Comparison of ENCODE assay signal across 21 mouse cellular contexts in the genomic region with DNA sequence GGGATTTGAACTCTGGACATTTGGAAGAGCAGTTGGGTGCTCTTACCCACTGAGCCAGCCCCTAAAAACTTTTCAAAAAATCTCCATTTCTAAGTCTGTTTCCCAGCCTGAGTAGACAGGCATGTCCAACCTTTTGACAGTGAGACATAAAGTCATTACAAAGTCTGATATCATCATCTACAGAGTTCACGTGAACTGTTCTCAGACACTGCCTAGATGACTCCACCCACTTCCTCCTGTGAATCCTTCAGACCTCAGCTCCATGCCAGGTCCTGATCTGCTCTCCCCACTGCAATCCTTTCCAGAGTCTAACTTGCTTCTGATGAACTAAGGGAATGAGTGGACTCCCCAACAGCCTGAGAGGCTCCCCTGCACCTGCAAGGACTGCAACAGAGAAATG. TPM values are rescaled to one million over a fixed set of nuclear protein-coding genes. Genes with fewer than 3 reads are reported as not detected.
DNase-seq lines count a peak whose midpoint lies in the region; ATAC-seq and TF ChIP-seq lines count a peak whose summit lies in the region.
"Had no signal": no experiment of that assay in that cellular context is flagged by ENCODE, and none has a peak within 500 bp of the region (broad histone marks: within the 10 kb centered on the region; RNA-seq: fewer than 3 reads in every experiment).

No protein-coding gene starts in this region.

- no peak overlapping the region for H3K4me3 ChIP-seq in MEL (ENCODE audit: control insufficient read depth in 1 of 2, insufficient read depth in 1 of 2, low read depth in 2 of 2, low read length in 2 of 2)
- no peak overlapping the region for H3K4me3 ChIP-seq in forebrain, postnatal 0 days (ENCODE audit: low read depth, low read length)
- H3K4me3 ChIP-seq: embryonic facial prominence, embryonic 13.5 days; forebrain, embryonic 13.5 days; gastrocnemius, adult 2 months; heart, embryonic 13.5 days; intestine, embryonic 15.5 days had no signal

- ATAC-seq in CD4-positive, CD25-positive, alpha-beta regulatory T cell, adult 4 months = no peak
- ATAC-seq in forebrain, postnatal 0 days = no peak
- ATAC-seq: forebrain, embryonic 13.5 days; hindbrain, embryonic 16.5 days; intestine, embryonic 15.5 days had no signal

- 69% methylated on average over 1 of the region's 1 CpGs for WGBS in forebrain, postnatal 0 days

- TF ChIP-seq EP300 in MEL (IDR thresholded peaks at IDR 0.05; ENCODE audit: low read depth in 1 of 2, low read length in 2 of 2) = no peak

- no peak overlapping the region; the same call in 1 of the 2 replicates for H3K9ac ChIP-seq in MEL (ENCODE audit: control insufficient read depth, low read depth, low read length, poor library complexity, severe bottlenecking)
- no peak overlapping the region for H3K9ac ChIP-seq in forebrain, postnatal 0 days
- H3K9ac ChIP-seq: embryonic facial prominence, embryonic 13.5 days; forebrain, embryonic 13.5 days; heart, embryonic 13.5 days; intestine, embryonic 15.5 days had no signal

- TF ChIP-seq CTCF in MEL (IDR thresholded peaks at IDR 0.05 in 2 of 3, conservative IDR thresholded peaks at IDR 0.05 in 1 of 3; ENCODE audit: control insufficient read depth in 1 of 3, insufficient read depth in 1 of 3, low read depth in 2 of 3, low read length in 3 of 3, poor library complexity in 1 of 3, severe bottlenecking in 1 of 3) = no peak
- no peak for TF ChIP-seq CTCF in forebrain, postnatal 0 days (IDR thresholded peaks at IDR 0.05; ENCODE audit: low read depth)

- no peak overlapping the region for H3K4me2 ChIP-seq in forebrain, postnatal 0 days (ENCODE audit: low read depth)
- H3K4me2 ChIP-seq: embryonic facial prominence, embryonic 13.5 days; forebrain, embryonic 13.5 days; heart, embryonic 13.5 days; intestine, embryonic 15.5 days had no signal

- peak; percentile 62 for DNase-seq in CD4-positive, CD25-positive, alpha-beta regulatory T cell, adult 2 months (ENCODE audit: low read depth, low spot score)
- DNase-seq in 3T3-L1 (ENCODE audit: low read depth, low spot score) = peak; percentile 33
- peak; percentile 78 for DNase-seq in MEL (ENCODE audit: low read depth, low spot score)
- DNase-seq in induced T-regulatory cell, adult 2 months (ENCODE audit: low read depth) = peak; percentile 67
- no peak for DNase-seq in forebrain, postnatal 0 days
- DNase-seq in right cerebral cortex, adult 18-20 months = no peak
- DNase-seq in adrenal gland, postnatal 25 days = no peak
- DNase-seq: adrenal gland, adult 2 months; cerebellum, adult 18-20 months; cerebellum, postnatal 36 days; gastrocnemius, adult 2 months; gastrocnemius, postnatal 36 days; heart, adult 11 months; heart, postnatal 36 days; kidney, adult 2 months had no signal

- no peaks in the 10 kb centered on the region for H3K9me3 ChIP-seq in MEL (replicated peaks; ENCODE audit: insufficient read depth, low read length)
- H3K9me3 ChIP-seq in forebrain, postnatal 0 days (ENCODE audit: low read length) = no peaks in the 10 kb centered on the region
- H3K9me3 ChIP-seq: embryonic facial prominence, embryonic 13.5 days; forebrain, embryonic 13.5 days; heart, embryonic 13.5 days; intestine, embryonic 15.5 days had no signal

- peaks cover 0 to 20% of the 10 kb centered on the region in 2 experiments; a peak in 3 of 4 replicates for H3K4me1 ChIP-seq in MEL (ENCODE audit: control insufficient read depth in 1 of 2, insufficient read depth in 2 of 2, low read length in 2 of 2)
- peaks cover 16% of the 10 kb centered on the region for H3K4me1 ChIP-seq in forebrain, postnatal 0 days (ENCODE audit: insufficient read depth)

- H3K36me3 ChIP-seq in MEL (ENCODE audit: control insufficient read depth in 1 of 2, insufficient read depth in 2 of 2, low read length in 2 of 2) = peaks cover 4 to 27% of the 10 kb centered on the region in 2 experiments; a peak in 3 of 4 replicates
- H3K36me3 ChIP-seq in forebrain, postnatal 0 days (ENCODE audit: insufficient read depth) = peaks cover 35% of the 10 kb centered on the region

- no peak overlapping the region for H3K27ac ChIP-seq in MEL (ENCODE audit: control insufficient read depth, low read depth, low read length)
- no peak overlapping the region for H3K27ac ChIP-seq in forebrain, postnatal 0 days (ENCODE audit: low read depth, low read length)
- H3K27ac ChIP-seq: embryonic facial prominence, embryonic 13.5 days; forebrain, embryonic 13.5 days; gastrocnemius, adult 2 months; heart, embryonic 13.5 days; intestine, embryonic 15.5 days had no signal

- H3K27me3 ChIP-seq in MEL (ENCODE audit: control insufficient read depth in 1 of 2, insufficient read depth in 2 of 2, low read length in 2 of 2) = no peaks in the 10 kb centered on the region
- H3K27me3 ChIP-seq in forebrain, postnatal 0 days (ENCODE audit: insufficient read depth, low read length) = no peaks in the 10 kb centered on the region
- H3K27me3 ChIP-seq: embryonic facial prominence, embryonic 13.5 days; forebrain, embryonic 13.5 days; heart, embryonic 13.5 days; intestine, embryonic 15.5 days had no signal

- H3K79me2 ChIP-seq in MEL (ENCODE audit: control insufficient read depth, insufficient read depth, low read length, poor library complexity) = peaks cover 24% of the 10 kb centered on the region

- no peak for TF ChIP-seq RAD21 in MEL (IDR thresholded peaks at IDR 0.05; ENCODE audit: low read depth, low read length)

- TF ChIP-seq POLR2A in MEL (IDR thresholded peaks at IDR 0.05; ENCODE audit: control insufficient read depth in 1 of 2, insufficient read depth in 1 of 2, low read depth in 1 of 2, low read length in 2 of 2, poor library complexity in 1 of 2) = no peak

TF ChIP-seq in MEL, 35 proteins besides CTCF, POLR2A, EP300 and RAD21:
- peak; percentile 61; the same call in 1 of the 2 replicates for TF ChIP-seq ETS1 (IDR thresholded peaks at IDR 0.05; ENCODE audit: low read depth, low read length)
- TF ChIP-seq E2F4 (IDR thresholded peaks at IDR 0.05; ENCODE audit: borderline replicate concordance, low read depth, low read length) = no peak
- TF ChIP-seq BHLHE40 (IDR thresholded peaks at IDR 0.05; ENCODE audit: borderline replicate concordance, low read depth, low read length) = peak; percentile 86
- no peak for TF ChIP-seq SMC3 (IDR thresholded peaks at IDR 0.05; ENCODE audit: low read depth, low read length)
- TF ChIP-seq GATA1 (IDR thresholded peaks at IDR 0.05; ENCODE audit: low read depth, low read length) = 0 out of 2 replicates have a peak, but pooled peaks have one; percentile 7
- peak; percentile 71; the same call in 1 of the 2 replicates for TF ChIP-seq USF1 (IDR thresholded peaks at IDR 0.05; ENCODE audit: low read depth, low read length)

RNA-seq across cellular contexts. Expression of a gene that starts 2.6 kb away (rescaled TPM):
- polyA plus RNA-seq in CD4-positive, CD25-positive, alpha-beta regulatory T cell, adult 4 months (2017; shearing (Covaris generic)) = 100 to 1,000 TPM; 122 to 174 TPM
- total RNA-seq in MEL (2012; rRNA removed) = 137 and 142 TPM in 2 replicates
- polyA plus RNA-seq in MEL (2012; ENCODE audit: insufficient read depth in 1 of 2, insufficient read length in 2 of 2, low read depth in 1 of 2, low replicate concordance in 2 of 2, missing spikeins in 1 of 2) = 100 to 1,000 TPM in 1 of 2 experiments, not detected in 1; 312 TPM
- 55.9 and 60.4 TPM in 2 replicates for total RNA-seq in forebrain, postnatal 0 days (2014; rRNA removed)
- 89.0 and 101 TPM in 2 replicates for polyA plus RNA-seq in forebrain, postnatal 0 days (2015; fragmentation: Nextera tagmentation; extraction: Ambion mirVana)
- total RNA-seq in adrenal gland, postnatal 25 days (2021) = 99.5 and 116 TPM in 2 replicates

RNA-seq across cellular contexts. Expression of a gene that starts 7.5 kb away (rescaled TPM):
- 1 to 10 TPM; 8.1 to 9.2 TPM for polyA plus RNA-seq in CD4-positive, CD25-positive, alpha-beta regulatory T cell, adult 4 months (2017; shearing (Covaris generic))
- 50.7 and 57.1 TPM in 2 replicates for total RNA-seq in MEL (2012; rRNA removed)
- 10 to 100 TPM in 1 of 2 experiments, not detected in 1; 98.5 TPM for polyA plus RNA-seq in MEL (2012; ENCODE audit: insufficient read depth in 1 of 2, insufficient read length in 2 of 2, low read depth in 1 of 2, low replicate concordance in 2 of 2, missing spikeins in 1 of 2)
- total RNA-seq in forebrain, postnatal 0 days (2014; rRNA removed) = 86.2 and 115 TPM in 2 replicates
- 63.1 and 83.4 TPM in 2 replicates for polyA plus RNA-seq in forebrain, postnatal 0 days (2015; fragmentation: Nextera tagmentation; extraction: Ambion mirVana)
- total RNA-seq in adrenal gland, postnatal 25 days (2021) = 43.9 and 52.5 TPM in 2 replicates

RNA-seq across cellular contexts. Expression of a gene that starts 7.9 kb away (rescaled TPM):
- polyA plus RNA-seq in CD4-positive, CD25-positive, alpha-beta regulatory T cell, adult 4 months (2017; shearing (Covaris generic)) = 10 to 100 TPM; 16.5 to 17.6 TPM
- 12.2 and 13.8 TPM in 2 replicates for total RNA-seq in MEL (2012; rRNA removed)
- 10 to 100 TPM in 1 of 2 experiments, not detected in 1; 48.1 TPM for polyA plus RNA-seq in MEL (2012; ENCODE audit: insufficient read depth in 1 of 2, insufficient read length in 2 of 2, low read depth in 1 of 2, low replicate concordance in 2 of 2, missing spikeins in 1 of 2)
- total RNA-seq in forebrain, postnatal 0 days (2014; rRNA removed) = 38.4 and 49.8 TPM in 2 replicates
- polyA plus RNA-seq in forebrain, postnatal 0 days (2015; fragmentation: Nextera tagmentation; extraction: Ambion mirVana) = 83.1 and 93.9 TPM in 2 replicates
- 26.8 and 27.8 TPM in 2 replicates for total RNA-seq in adrenal gland, postnatal 25 days (2021)

RNA-seq across cellular contexts. Expression of a gene that starts 48.2 kb away (rescaled TPM):
- 10 to 100 TPM; 31.2 to 45.1 TPM for polyA plus RNA-seq in CD4-positive, CD25-positive, alpha-beta regulatory T cell, adult 4 months (2017; shearing (Covaris generic))
- total RNA-seq in MEL (2012; rRNA removed) = 25.4 and 25.9 TPM in 2 replicates
- polyA plus RNA-seq in MEL (2012; ENCODE audit: insufficient read depth in 1 of 2, insufficient read length in 2 of 2, low read depth in 1 of 2, low replicate concordance in 2 of 2, missing spikeins in 1 of 2) = 10 to 100 TPM in 1 of 2 experiments, not detected in 1; 14.1 TPM
- 0.33 and 1.0 TPM in 2 replicates for total RNA-seq in forebrain, postnatal 0 days (2014; rRNA removed)
- polyA plus RNA-seq in forebrain, postnatal 0 days (2015; fragmentation: Nextera tagmentation; extraction: Ambion mirVana) = 1.6 and 4.7 TPM in 2 replicates
- total RNA-seq in adrenal gland, postnatal 25 days (2021) = 4.6 and 6.4 TPM in 2 replicates

RNA-seq across cellular contexts. Expression of a gene that starts 55.9 kb away (rescaled TPM):
- 10 to 100 TPM; 44.9 to 53.5 TPM for polyA plus RNA-seq in CD4-positive, CD25-positive, alpha-beta regulatory T cell, adult 4 months (2017; shearing (Covaris generic))
- total RNA-seq in MEL (2012; rRNA removed) = 24.2 and 25.3 TPM in 2 replicates
- 10 to 100 TPM in 1 of 2 experiments, not detected in 1; 61.4 TPM for polyA plus RNA-seq in MEL (2012; ENCODE audit: insufficient read depth in 1 of 2, insufficient read length in 2 of 2, low read depth in 1 of 2, low replicate concordance in 2 of 2, missing spikeins in 1 of 2)
- 42.9 and 60.2 TPM in 2 replicates for total RNA-seq in forebrain, postnatal 0 days (2014; rRNA removed)
- polyA plus RNA-seq in forebrain, postnatal 0 days (2015; fragmentation: Nextera tagmentation; extraction: Ambion mirVana) = 23.2 and 32.5 TPM in 2 replicates
- 85.0 and 88.1 TPM in 2 replicates for total RNA-seq in adrenal gland, postnatal 25 days (2021)

Comparison
In these comparisons a context has a peak if more than half of its experiments do, and no peak if none do; other contexts are left out.
1. DNase-seq: peak in CD4-positive, CD25-positive, alpha-beta regulatory T cell, adult 2 months (single experiment), 3T3-L1 (single experiment), MEL (single experiment) and induced T-regulatory cell, adult 2 months (single experiment); none in forebrain, postnatal 0 days (single experiment), right cerebral cortex, adult 18-20 months (single experiment) and adrenal gland, postnatal 25 days (single experiment).